ENCODE assay signal across 8 mouse cellular contexts in the genomic region with DNA sequence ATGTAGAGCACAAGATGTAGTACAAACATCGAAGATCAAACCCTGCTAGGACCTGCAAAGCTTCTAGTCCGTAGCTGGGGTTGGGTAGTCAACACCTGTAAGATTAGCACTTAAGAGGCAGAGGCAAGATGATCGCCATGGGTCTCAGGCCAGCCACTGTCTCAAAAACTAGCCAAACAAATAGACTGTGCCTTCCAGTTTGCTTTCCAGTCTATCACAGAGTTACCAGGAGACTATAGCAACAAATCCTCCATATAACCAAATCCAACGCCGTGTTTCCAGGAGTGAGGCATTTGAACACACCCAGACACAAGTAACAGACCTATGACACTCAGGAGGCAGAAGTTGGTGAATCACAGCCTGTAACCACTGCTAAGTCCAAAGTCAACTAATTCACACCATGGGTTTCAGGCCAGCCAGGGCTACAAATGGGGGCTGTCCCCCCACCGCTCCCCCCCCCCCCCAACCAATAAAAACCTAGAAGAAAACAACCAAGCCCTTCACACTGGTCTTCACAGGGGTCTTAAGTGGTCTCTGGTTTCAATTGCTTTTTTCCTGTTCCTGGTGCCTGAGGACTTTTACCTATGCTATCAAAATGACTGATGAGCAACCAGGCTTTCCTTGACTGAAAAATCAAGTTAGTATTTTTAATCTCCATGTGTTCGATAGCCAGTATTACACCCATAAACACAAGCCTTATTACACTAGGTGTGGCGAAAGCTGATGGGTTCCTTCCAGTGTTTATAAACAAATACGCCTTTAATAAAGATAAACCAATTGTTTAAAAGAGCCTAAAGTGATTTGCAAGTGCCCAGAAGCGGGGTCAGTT. TPM values are rescaled to one million over a fixed set of nuclear protein-coding genes. Genes with fewer than 3 reads are reported as not detected.
DNase-seq lines count a peak whose midpoint lies in the region; ATAC-seq and TF ChIP-seq lines count a peak whose summit lies in the region.

No protein-coding gene starts in this region.

- peak overlapping the region; percentile 54 for H3K4me2 ChIP-seq in forebrain, embryonic 11.5 days (ENCODE audit: low read depth, low read length, severe bottlenecking)
- peak overlapping the region; percentile 63 for H3K4me2 ChIP-seq in limb, embryonic 14.5 days (replicated peaks; ENCODE audit: low read depth, low read length, severe bottlenecking)
- peak overlapping the region; percentile 60 for H3K4me2 ChIP-seq in stomach, embryonic 15.5 days

- no peaks in the 10 kb centered on the region for H3K79me3 ChIP-seq in C2C12 (ENCODE audit: low read depth)

- no peak overlapping the region for H3K27ac ChIP-seq in forebrain, embryonic 11.5 days (ENCODE audit: low read depth, low read length)
- peak overlapping the region; percentile 68 for H3K27ac ChIP-seq in limb, embryonic 14.5 days (replicated peaks; ENCODE audit: low read depth, low read length)
- peak overlapping the region; percentile 64 for H3K27ac ChIP-seq in stomach, embryonic 15.5 days

- H3K9ac ChIP-seq in forebrain, embryonic 11.5 days (ENCODE audit: low read length) = peak overlapping the region; percentile 65
- peak overlapping the region; percentile 61 for H3K9ac ChIP-seq in limb, embryonic 14.5 days (ENCODE audit: low read depth, low read length, severe bottlenecking)
- peak overlapping the region; percentile 10; the same call in 1 of the 2 replicates for H3K9ac ChIP-seq in stomach, embryonic 15.5 days

- H3K36me3 ChIP-seq in C2C12 (ENCODE audit: control insufficient read depth, insufficient read depth) = peaks cover 11% of the 10 kb centered on the region
- H3K36me3 ChIP-seq in forebrain, embryonic 11.5 days (ENCODE audit: control insufficient read depth, insufficient read depth, low read length) = no peaks in the 10 kb centered on the region; the same call in 1 of the 2 replicates
- peaks cover 19% of the 10 kb centered on the region for H3K36me3 ChIP-seq in limb, embryonic 14.5 days (ENCODE audit: control insufficient read depth, insufficient read depth, low read length)
- H3K36me3 ChIP-seq in stomach, embryonic 15.5 days = peaks cover 12% of the 10 kb centered on the region; the same call in 1 of the 2 replicates

- no peaks in the 10 kb centered on the region for H3K27me3 ChIP-seq in C2C12 (ENCODE audit: control insufficient read depth, insufficient read depth, insufficient read length)
- H3K27me3 ChIP-seq in forebrain, embryonic 11.5 days (ENCODE audit: control insufficient read depth, insufficient read depth, low read length) = no peaks in the 10 kb centered on the region
- H3K27me3 ChIP-seq in limb, embryonic 14.5 days (ENCODE audit: control insufficient read depth, insufficient read depth, low read length) = no peaks in the 10 kb centered on the region
- no peaks in the 10 kb centered on the region for H3K27me3 ChIP-seq in stomach, embryonic 15.5 days (replicated peaks)

- TF ChIP-seq POLR2A in limb, embryonic 14.5 days (IDR thresholded peaks at IDR 0.05; ENCODE audit: borderline replicate concordance, extremely low read depth, insufficient read depth, insufficient read length) = no peak

- peak; percentile 3 for ATAC-seq in forebrain, embryonic 11.5 days (replicated peaks; ENCODE audit: low FRiP score)
- peak; percentile 24 for ATAC-seq in limb, embryonic 14.5 days (ENCODE audit: low FRiP score, low read depth)
- peak; percentile 7; the same call in 1 of the 2 replicates for ATAC-seq in stomach, embryonic 15.5 days (ENCODE audit: insufficient read depth, low FRiP score, low read depth)

- peak; percentile 8 for DNase-seq in embryo, embryonic 10 days (ENCODE audit: low spot score)
- DNase-seq in embryo, embryonic 11 days = no peak
- peak; percentile 48 for DNase-seq in forebrain, embryonic 11.5 days (ENCODE audit: low spot score)
- DNase-seq in limb, embryonic 14.5 days (ENCODE audit: low spot score) = peak; percentile 6
- DNase-seq in gastrocnemius, postnatal 10 days = no peak
- no peak for DNase-seq in thymus, postnatal 4 days

- no peak for TF ChIP-seq CTCF in C2C12 (IDR thresholded peaks at IDR 0.05; ENCODE audit: control insufficient read depth, insufficient read depth, insufficient read length)

- H3K4me3 ChIP-seq in C2C12 (ENCODE audit: insufficient read depth, poor library complexity, severe bottlenecking) = peak overlapping the region; percentile 22
- peak overlapping the region; percentile 57 for H3K4me3 ChIP-seq in forebrain, embryonic 11.5 days (ENCODE audit: low read depth, low read length)
- H3K4me3 ChIP-seq in limb, embryonic 14.5 days (replicated peaks; ENCODE audit: low read length) = peak overlapping the region; percentile 51
- H3K4me3 ChIP-seq in stomach, embryonic 15.5 days (replicated peaks) = peak overlapping the region; percentile 56

- WGBS in forebrain, embryonic 11.5 days = 55% methylated on average over 10 of the region's 10 CpGs
- 34% methylated on average over 10 of the region's 10 CpGs for WGBS in limb, embryonic 14.5 days
- 45% methylated on average over 10 of the region's 10 CpGs for WGBS in stomach, embryonic 15.5 days

- H3K9me3 ChIP-seq in forebrain, embryonic 11.5 days (ENCODE audit: control insufficient read depth, low read length) = no peaks in the 10 kb centered on the region
- H3K9me3 ChIP-seq in limb, embryonic 14.5 days (ENCODE audit: control insufficient read depth, low read length) = no peaks in the 10 kb centered on the region
- H3K9me3 ChIP-seq in stomach, embryonic 15.5 days = no peaks in the 10 kb centered on the region

- H3K79me2 ChIP-seq in C2C12 (ENCODE audit: control insufficient read depth, insufficient read depth) = no peaks in the 10 kb centered on the region

- no peak overlapping the region for H3ac ChIP-seq in C2C12 (ENCODE audit: control insufficient read depth, insufficient read length, low read depth)

- H3K4me1 ChIP-seq in forebrain, embryonic 11.5 days (replicated peaks; ENCODE audit: control insufficient read depth, insufficient read depth, low read length) = no peaks in the 10 kb centered on the region; the same call in 1 of the 2 replicates
- H3K4me1 ChIP-seq in limb, embryonic 14.5 days (ENCODE audit: control insufficient read depth, insufficient read depth, low read length) = no peaks in the 10 kb centered on the region
- peaks cover 8% of the 10 kb centered on the region; the same call in 1 of the 2 replicates for H3K4me1 ChIP-seq in stomach, embryonic 15.5 days

TF ChIP-seq in C2C12, 6 proteins besides CTCF, POLR2A, EP300 and RAD21:
- TF ChIP-seq FOSL1 (IDR thresholded peaks at IDR 0.05; ENCODE audit: insufficient read depth, low read length, poor library complexity, severe bottlenecking) (no peak), MYOG (IDR thresholded peaks at IDR 0.05; ENCODE audit: control insufficient read depth, extremely low read depth, insufficient read length) (no peak), MAX (IDR thresholded peaks at IDR 0.05) (no peak), MYOD1 (IDR thresholded peaks at IDR 0.05; ENCODE audit: control insufficient read depth, insufficient read length, low read depth) (no peak), USF1 (IDR thresholded peaks at IDR 0.05; ENCODE audit: low read depth) (no peak), CEBPB (IDR thresholded peaks at IDR 0.05; ENCODE audit: low read depth) (no peak)

RNA-seq across cellular contexts. Expression of gene Nek3, which starts 0.8 kb away (rescaled TPM):
- 1.4 TPM for polyA plus RNA-seq in C2C12 (2012; fragmentation: generic; extraction: Trizol)
- 7.7 and 8.0 TPM in 2 replicates for polyA plus RNA-seq in forebrain, embryonic 11.5 days (2014; fragmentation: Nextera tagmentation; extraction: Ambion mirVana)
- 4.3 and 6.1 TPM in 2 replicates for polyA plus RNA-seq in limb, embryonic 14.5 days (2012; rRNA removed)
- 4.0 and 4.9 TPM in 2 replicates for polyA plus RNA-seq in limb, embryonic 14.5 days (2014; fragmentation: Nextera tagmentation; extraction: Ambion mirVana)
- 4.7 and 5.5 TPM in 2 replicates for polyA plus RNA-seq in stomach, embryonic 15.5 days (2015; fragmentation: Nextera tagmentation; extraction: Ambion mirVana)
- total RNA-seq in gastrocnemius, postnatal 10 days (2021) = 1 to 10 TPM; 2.6 to 2.7 TPM

RNA-seq across cellular contexts. Expression of gene Ckap2, which starts 20.2 kb away (rescaled TPM):
- polyA plus RNA-seq in C2C12 (2012; fragmentation: generic; extraction: Trizol) = 21.3 TPM
- 76.9 and 82.7 TPM in 2 replicates for polyA plus RNA-seq in forebrain, embryonic 11.5 days (2014; fragmentation: Nextera tagmentation; extraction: Ambion mirVana)
- 30.6 and 36.7 TPM in 2 replicates for polyA plus RNA-seq in limb, embryonic 14.5 days (2012; rRNA removed)
- polyA plus RNA-seq in limb, embryonic 14.5 days (2014; fragmentation: Nextera tagmentation; extraction: Ambion mirVana) = 40.3 and 43.0 TPM in 2 replicates
- polyA plus RNA-seq in stomach, embryonic 15.5 days (2015; fragmentation: Nextera tagmentation; extraction: Ambion mirVana) = 42.1 and 50.1 TPM in 2 replicates
- 10 to 100 TPM in 1 of 2 experiments, 1 to 10 TPM in 1; 8.7 to 10.1 TPM for total RNA-seq in gastrocnemius, postnatal 10 days (2021)

RNA-seq across cellular contexts. Expression of gene Vps36, which starts 27.1 kb away (rescaled TPM):
- polyA plus RNA-seq in C2C12 (2012; fragmentation: generic; extraction: Trizol) = 22.9 TPM
- 45.5 and 45.9 TPM in 2 replicates for polyA plus RNA-seq in forebrain, embryonic 11.5 days (2014; fragmentation: Nextera tagmentation; extraction: Ambion mirVana)
- polyA plus RNA-seq in limb, embryonic 14.5 days (2012; rRNA removed) = 18.1 and 21.6 TPM in 2 replicates
- 32.5 and 33.3 TPM in 2 replicates for polyA plus RNA-seq in limb, embryonic 14.5 days (2014; fragmentation: Nextera tagmentation; extraction: Ambion mirVana)
- 41.9 and 44.0 TPM in 2 replicates for polyA plus RNA-seq in stomach, embryonic 15.5 days (2015; fragmentation: Nextera tagmentation; extraction: Ambion mirVana)
- total RNA-seq in gastrocnemius, postnatal 10 days (2021) = 10 to 100 TPM; 29.0 to 31.1 TPM

RNA-seq across cellular contexts. Expression of gene Nek5, which starts 40.6 kb away (rescaled TPM):
- polyA plus RNA-seq in C2C12 (2012; fragmentation: generic; extraction: Trizol) = not detected
- 0.21 and 0.24 TPM in 2 replicates for polyA plus RNA-seq in forebrain, embryonic 11.5 days (2014; fragmentation: Nextera tagmentation; extraction: Ambion mirVana)
- polyA plus RNA-seq in limb, embryonic 14.5 days (2012; rRNA removed) = 0.05 and 0.26 TPM in 2 replicates
- 0.15 and 0.32 TPM in 2 replicates for polyA plus RNA-seq in limb, embryonic 14.5 days (2014; fragmentation: Nextera tagmentation; extraction: Ambion mirVana)
- 0.27 and 0.39 TPM in 2 replicates for polyA plus RNA-seq in stomach, embryonic 15.5 days (2015; fragmentation: Nextera tagmentation; extraction: Ambion mirVana)
- total RNA-seq in gastrocnemius, postnatal 10 days (2021) = not detected

Comparison
In these comparisons a context has a peak if more than half of its experiments do, and no peak if none do; other contexts are left out.
1. DNase-seq: peak in embryo, embryonic 10 days (single experiment), forebrain, embryonic 11.5 days (single experiment) and limb, embryonic 14.5 days (single experiment); none in embryo, embryonic 11 days (single experiment), gastrocnemius, postnatal 10 days (single experiment) and thymus, postnatal 4 days (single experiment).
2. H3K9ac ChIP-seq: peak in every context shown above with its lines; median percentile 65 in forebrain, embryonic 11.5 days; 61 in limb, embryonic 14.5 days; 10 in stomach, embryonic 15.5 days.
3. Peak in every context shown above with its lines, with median percentiles within 50 percentile points of each other: H3K4me3 ChIP-seq, ATAC-seq and H3K4me2 ChIP-seq.